Mouse (Mus musculus) liver, postnatal 0 days (tissue): ENCODE data around the gene Serpina6.

Source experiments
- CTCF ChIP-seq: sonication (generic); IDR thresholded peaks from 2 replicates; pipeline ENCODE4 v1.5.1; 2016; ENCODE audit warnings: antibody characterized with exemption, low read depth
- EP300 ChIP-seq: IDR thresholded peaks from 2 replicates; pipeline ENCODE4 v1.6.1; 2016; ENCODE audit warnings: antibody characterized with exemption, low read depth, mild to moderate bottlenecking

DNA sequence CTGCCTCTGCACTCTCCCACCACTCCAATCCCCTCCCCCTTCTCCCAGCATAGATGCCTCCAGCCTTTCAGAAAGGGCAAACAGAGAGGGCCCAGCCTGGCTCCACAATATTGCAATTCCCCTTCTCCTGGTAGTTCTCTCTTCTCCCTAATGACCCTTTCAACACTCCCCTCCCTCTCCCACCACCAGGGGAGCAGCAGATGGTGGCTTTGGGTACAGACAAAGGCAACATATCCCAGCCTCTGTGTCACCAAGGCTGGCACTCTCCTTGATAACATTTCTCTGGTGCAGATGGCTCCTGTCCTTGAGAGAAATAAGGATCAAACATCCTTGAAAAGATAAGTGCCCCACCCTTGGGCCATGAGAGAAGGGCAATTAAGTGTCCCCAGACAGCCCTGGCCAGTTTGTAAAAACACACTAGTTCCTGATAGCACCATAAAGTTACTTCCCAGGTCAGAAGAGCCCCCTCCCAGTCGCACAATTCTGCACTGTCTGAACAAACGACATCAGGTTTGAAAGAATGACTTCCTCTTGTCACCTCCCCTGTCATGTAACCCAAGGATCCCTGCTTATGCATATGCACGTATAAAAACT lies 31.3 kb upstream of the Serpina6 start:
- TF ChIP-seq CTCF (no peak), EP300 (no peak)
